Mouse (Mus musculus) right cerebral cortex, postnatal 4 days (tissue): ENCODE measurements at regions not wholly inside any gene's neighbourhood (a gene's known extent, or its start where the extent isn't known, plus 50 kb on each side); places are given as distances from the start of the nearest gene placed in this dataset.
A peak's percentile ranks its signal among the peaks of the same experiment; 100 is the strongest.

Experiments
- DNase-seq: peaks from one replicate; pipeline ENCODE4 v3.0.0-alpha.2; 2022

- DNase-seq = no peak
These were observed 961.4 kb downstream of the Mat2b start for GRCm38 (mm10) chr11:39733434-39734076.

DNA sequence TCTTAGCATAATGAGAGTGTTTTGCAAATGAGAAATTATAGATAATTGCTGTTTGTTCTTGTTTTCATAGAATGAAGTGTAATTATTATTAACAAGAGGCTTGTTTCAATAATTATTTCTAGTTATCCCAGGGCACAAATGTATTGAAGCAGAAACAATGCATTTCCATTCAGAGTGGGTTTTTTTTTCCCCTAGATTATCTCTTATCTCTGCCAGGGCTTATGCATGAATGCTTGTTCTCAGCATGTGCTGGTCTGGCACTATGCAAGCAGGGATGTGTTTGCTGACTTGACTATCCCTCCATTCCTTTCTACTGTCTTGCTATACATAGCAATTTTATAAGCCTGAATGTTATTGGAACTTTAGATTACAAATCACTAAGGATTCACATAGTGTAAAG, 971.4 kb downstream of the Mat2b start:
- DNase-seq = no peak

DNA sequence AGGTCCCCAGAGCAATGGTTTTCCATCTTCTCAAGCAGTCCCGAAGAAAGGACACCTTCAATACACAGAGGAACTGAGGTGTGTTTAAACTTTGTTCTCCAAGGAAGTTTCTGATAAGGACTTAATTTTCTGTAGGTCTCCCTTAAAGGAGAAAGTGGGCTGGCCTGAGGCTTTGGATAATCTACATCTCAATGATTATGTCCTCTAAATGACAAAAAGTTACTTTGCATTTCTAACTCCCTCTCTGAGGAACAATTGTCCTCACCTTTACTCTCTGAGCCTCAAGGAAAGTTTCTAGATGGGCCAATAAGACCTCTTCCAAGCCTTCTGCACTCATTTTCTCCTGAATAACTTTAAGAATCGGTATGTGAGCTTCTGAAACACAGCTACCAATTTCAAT, 1016.5 kb downstream of the Mat2b start:
- no peak for DNase-seq

- DNase-seq = no peak
These were observed 1041.4 kb downstream of the Mat2b start for GRCm38 (mm10) chr11:39653595-39653994.

DNA sequence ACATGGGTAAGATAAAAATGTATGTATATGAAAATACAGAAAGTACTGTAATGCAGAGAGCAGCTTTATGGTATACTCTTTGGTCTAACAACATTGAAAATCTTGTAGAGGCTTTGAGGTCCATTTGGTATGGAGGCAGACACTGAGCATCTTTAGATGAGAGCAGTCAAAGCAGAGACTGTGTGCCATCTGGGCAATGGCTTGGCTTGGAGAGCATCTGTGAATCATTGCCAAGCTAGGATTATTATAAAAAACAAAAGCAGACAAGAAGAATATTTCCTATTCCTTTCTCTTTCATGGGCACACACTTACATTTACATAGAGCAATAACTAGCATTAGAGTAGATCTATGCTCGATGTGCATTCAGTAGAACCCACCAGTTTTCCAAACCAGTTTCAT, 1075.6 kb downstream of the Mat2b start:
- DNase-seq = no peak

- no peak for DNase-seq
These were observed 1079.2 kb downstream of the Mat2b start for GRCm38 (mm10) chr11:39615843-39616242.

DNA sequence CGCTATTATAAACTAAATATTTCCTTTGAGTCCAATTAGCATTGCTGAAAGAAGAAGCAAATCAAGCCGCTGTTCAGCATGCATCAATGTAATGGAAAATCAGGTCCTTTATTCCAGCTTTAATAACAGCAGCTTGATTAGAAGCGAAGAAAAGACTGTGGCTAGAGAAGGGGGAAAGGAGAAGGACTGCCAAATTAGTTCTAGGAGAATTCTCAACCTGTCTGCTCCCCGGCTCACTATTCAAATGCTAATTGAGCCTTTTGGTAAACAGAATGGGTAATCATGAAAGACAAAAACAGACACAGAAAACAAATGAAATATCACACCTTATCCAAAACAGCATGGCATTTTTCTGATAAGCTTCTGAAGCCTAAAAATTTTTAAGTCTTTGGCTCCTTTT, 1098.5 kb downstream of the Mat2b start:
- no peak for DNase-seq

- peak; percentile 71 for DNase-seq
These were observed 1106.2 kb downstream of the Mat2b start for GRCm38 (mm10) chr11:39588641-39589385.

DNA sequence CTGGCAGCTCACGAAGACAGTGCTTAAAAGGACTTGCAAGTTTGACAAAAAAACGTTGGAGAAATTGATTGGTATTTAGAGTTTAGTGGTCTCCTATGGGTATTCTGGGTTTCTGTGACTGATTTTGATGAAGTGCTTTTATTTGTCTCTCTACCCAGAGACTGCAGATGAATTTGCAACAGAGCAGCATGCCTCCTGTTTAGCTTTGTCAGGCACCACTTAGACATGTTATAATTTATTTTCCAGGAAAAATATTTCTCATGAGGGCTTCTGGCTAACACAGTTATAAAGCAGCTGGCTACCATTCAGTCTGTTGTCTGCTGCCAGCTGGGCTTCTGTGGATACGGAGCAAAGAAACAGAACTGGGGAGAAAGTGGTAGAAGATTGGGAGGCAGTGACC, 1136.7 kb downstream of the Mat2b start:
- peak; percentile 2 for DNase-seq

DNA sequence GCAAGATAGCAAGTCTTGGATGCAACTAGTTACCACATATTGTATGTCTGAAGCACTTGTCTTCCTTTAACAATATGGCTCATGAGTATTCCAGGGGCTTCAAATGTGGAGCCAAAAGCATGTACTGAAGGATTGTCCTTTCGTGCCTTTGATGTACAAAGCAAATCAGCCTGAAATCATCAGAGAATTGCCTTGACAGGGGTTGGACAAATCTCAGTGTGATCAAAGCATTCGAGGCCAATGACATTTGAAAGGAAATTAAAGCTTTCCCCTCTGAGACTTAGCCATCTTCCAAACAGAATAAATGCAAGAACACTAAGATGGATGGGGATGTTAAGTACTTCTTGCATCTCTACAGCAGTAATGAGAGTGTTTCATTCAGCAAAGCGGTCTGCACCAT, 1144.9 kb downstream of the Mat2b start:
- DNase-seq = no peak

GRCm38 (mm10) chr11:39524866-39525649, 1169.9 kb downstream of the Mat2b start:
- no peak for DNase-seq

DNA sequence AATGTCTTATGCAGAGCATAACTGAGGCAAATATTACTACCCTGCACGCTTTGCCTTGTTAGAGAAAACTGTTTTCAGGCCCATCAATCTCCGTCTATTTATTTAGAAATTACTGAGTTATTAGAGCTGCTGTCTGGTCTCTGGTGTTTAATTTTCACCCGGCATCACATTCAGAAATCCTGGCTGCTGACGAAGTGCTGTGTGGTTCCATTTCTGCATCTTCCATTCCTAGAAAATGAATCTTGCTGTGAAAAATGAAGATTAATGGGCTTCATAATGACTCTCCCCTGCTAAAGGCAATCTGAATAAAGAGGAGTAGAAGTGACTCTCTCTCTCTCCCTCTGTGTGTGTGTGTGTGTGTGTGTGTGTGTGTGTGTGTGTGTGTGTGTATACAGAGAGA, 1199.8 kb downstream of the Mat2b start:
- DNase-seq = no peak

GRCm38 (mm10) chr11:39477136-39477535, 1217.9 kb downstream of the Mat2b start:
- DNase-seq = no peak

GRCm38 (mm10) chr11:39453329-39453952, 1241.6 kb downstream of the Mat2b start:
- DNase-seq = no peak

DNA sequence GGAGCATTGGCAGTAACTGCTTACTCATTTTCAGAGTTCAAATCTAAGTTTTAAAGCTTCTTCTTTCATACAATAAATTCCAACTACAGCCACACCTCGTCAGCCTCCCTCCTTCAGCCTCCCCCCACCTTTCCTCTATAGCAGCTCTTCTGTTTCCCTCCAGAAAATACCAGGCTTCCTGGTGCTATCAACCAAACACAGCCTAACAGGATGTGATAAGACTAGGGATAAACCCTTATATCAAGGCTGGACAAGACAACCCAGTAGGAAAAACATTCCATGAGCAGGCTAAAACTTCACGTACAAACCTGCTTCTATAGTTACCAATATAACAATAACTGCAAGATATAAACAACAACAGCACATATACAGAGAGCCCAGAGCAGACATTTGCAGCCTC, 1248.6 kb downstream of the Mat2b start:
- DNase-seq = no peak

GRCm38 (mm10) chr11:39411691-39412090, 1283.3 kb downstream of the Mat2b start:
- DNase-seq = peak; percentile 2

DNA sequence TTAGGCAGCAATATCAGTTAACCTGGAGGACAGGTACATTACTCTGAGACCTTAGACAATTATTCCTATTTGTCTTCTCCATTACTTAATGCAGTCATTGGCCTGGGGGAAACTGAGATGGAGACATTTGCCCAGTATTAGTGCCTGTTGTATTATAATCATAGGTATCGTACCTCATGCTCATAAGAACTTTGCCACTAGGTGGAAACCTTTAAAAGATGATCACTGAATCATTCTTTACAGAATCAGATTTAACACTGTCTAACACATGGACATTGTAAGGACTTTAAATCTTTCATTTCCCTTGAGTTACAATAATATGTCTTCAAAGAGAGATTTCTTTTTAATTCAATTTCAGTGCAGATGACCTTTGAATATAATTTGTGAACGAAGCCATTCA, 1283.8 kb downstream of the Mat2b start:
- DNase-seq = no peak

GRCm38 (mm10) chr11:39364827-39365226, 1330.2 kb downstream of the Mat2b start:
- DNase-seq = no peak

GRCm38 (mm10) chr11:39350616-39351015, 1344.4 kb downstream of the Mat2b start:
- no peak for DNase-seq
